Mouse (Mus musculus): ENCODE measurements around the gene Cspg5. TPM values are rescaled to one million over a fixed set of nuclear protein-coding genes. Genes with fewer than 3 reads are reported as not detected.

Cspg5 gene
- polyA plus RNA-seq, 1 experiment, result 124 TPM

DNA sequence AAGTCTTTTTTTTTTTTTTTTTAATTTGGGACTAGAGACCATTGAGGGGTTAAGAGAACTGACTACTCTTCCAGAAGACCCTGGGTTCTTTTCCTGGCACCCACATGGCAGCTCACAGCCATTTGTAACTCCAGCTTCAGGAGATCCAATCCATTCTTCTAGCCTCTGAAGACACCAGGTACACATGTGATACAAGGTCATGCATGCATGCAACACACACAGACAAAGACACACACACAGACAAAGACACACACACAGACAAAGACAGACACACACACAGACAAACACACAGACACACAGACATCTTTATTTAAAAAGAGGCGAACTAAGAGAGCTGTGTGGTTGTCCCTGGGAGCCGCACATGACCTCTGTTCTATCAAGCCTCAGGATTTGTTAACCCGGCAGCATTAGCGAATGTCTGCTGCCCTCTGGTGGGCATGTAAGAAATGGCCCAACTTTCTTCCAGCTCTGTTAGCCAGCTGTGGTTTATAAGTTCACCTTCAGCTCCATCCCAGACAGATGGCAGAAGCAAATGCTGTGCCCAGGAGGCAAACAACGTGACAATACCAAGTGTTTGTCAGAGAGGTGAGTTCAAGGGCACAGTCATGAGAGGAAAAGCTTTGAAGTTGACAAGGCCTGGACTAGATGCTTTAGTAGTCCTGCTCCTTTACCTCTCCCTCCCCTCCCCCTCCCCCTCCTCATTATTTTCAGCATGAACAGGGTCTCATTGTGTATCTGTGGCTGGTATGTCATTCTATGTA is 53.5 kb downstream of the Cspg5 start:
- 1% methylated on average over 5 of the region's 5 CpGs for WGBS
- TF ChIP-seq CTCF (IDR thresholded peaks at IDR 0.05; ENCODE audit: borderline replicate concordance, insufficient read depth, low read depth, low read length) (peak; percentile 92), POLR2A (IDR thresholded peaks at IDR 0.05; ENCODE audit: borderline replicate concordance, insufficient read depth, low read length) (no peak)
- H3K27ac ChIP-seq (ENCODE audit: insufficient read depth, low read length), result no peak overlapping the region

DNA sequence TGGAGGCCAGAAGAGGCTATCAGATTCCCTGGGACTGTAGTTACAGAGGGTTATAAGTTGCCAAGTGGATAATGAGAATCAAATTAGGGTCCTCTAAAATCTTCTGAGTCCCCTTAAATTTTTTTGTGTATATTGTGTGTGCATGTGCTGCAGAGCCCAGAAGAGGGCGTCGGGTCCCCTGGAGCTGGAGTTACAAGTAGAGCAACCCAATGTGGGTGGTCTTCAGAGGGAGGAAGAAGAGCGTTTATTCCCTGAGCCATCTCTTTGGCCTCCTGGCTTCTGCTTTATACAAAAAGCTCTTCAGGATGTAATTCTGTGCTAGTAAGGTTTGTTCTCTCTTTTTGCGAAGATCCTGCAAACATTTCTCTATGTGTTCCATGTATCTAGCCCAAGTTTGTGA is 60.9 kb downstream of the Cspg5 start:
- Histone ChIP-seq H3K27ac (ENCODE audit: insufficient read depth, low read length) (peak overlapping the region; percentile 66), H3K4me1 (ENCODE audit: control insufficient read depth, insufficient read depth, low read length) (peaks cover 5% of the 10 kb centered on the region), H3K4me3 (replicated peaks; ENCODE audit: insufficient read depth, low read depth, low read length) (peak overlapping the region; percentile 81), H3K27me3 (ENCODE audit: control insufficient read depth, insufficient read depth, low read length) (no peaks in the 10 kb centered on the region)
- peak in 1 of 2 experiments; percentile 37 for DNase-seq
- 2% methylated on average over 4 of the region's 4 CpGs for WGBS
- TF ChIP-seq CTCF (IDR thresholded peaks at IDR 0.05; ENCODE audit: borderline replicate concordance, insufficient read depth, low read depth, low read length) (no peak), POLR2A (IDR thresholded peaks at IDR 0.05; ENCODE audit: borderline replicate concordance, insufficient read depth, low read length) (no peak)

More for the DNA sequence above, 53.5 kb downstream of the Cspg5 start:
- H3K4me1 ChIP-seq (ENCODE audit: control insufficient read depth, insufficient read depth, low read length), result no peaks in the 10 kb centered on the region
- H3K27me3 ChIP-seq (ENCODE audit: control insufficient read depth, insufficient read depth, low read length), result no peaks in the 10 kb centered on the region
- peak; percentile 75 to 86 for DNase-seq
- no peak overlapping the region for H3K4me3 ChIP-seq (replicated peaks; ENCODE audit: insufficient read depth, low read depth, low read length)

DNA sequence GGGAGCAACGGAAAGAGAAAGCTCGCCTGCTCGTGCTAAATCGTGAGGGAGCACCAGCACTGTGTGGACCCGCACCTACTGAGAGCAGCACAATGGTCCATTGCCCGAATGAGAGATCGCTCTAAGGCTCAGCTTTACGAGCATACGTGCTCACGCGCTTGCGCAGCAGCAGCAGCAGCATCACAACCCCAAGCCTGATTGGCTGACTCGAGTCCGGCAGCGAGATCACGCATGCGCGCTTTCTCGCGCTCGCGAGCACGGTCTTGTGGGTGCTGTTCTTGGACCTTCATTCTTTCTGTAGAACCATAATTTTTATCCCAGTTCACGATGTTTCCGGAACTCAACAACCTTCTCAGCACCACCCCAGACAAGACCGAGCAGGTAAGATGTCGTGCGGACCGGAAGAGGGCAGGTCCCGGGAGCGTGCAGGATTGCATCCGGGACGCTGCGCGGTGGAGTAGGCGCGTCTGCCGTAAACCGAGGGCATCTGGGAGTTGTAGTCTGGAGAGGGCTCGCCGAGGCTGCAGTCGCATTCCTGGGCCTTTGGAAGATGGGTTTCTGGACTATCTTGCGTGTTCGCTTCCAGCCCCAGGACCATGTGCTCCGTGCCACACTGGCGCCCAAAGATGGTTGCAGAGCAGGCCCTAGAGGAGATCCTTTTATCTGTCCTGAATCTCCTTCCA is 61.5 kb downstream of the Cspg5 start, which contains the start of gene Elp6:
Elp6 (plus strand) TSS at position 205 of the 683 bp plus-strand sequence.
- peak; percentile 100 for TF ChIP-seq POLR2A (IDR thresholded peaks at IDR 0.05; ENCODE audit: borderline replicate concordance, insufficient read depth, low read length)
- TF ChIP-seq CTCF (IDR thresholded peaks at IDR 0.05; ENCODE audit: borderline replicate concordance, insufficient read depth, low read depth, low read length), result no peak
- peak; percentile 94 to 96 for DNase-seq
- H3K27me3 ChIP-seq (ENCODE audit: control insufficient read depth, insufficient read depth, low read length), result no peaks in the 10 kb centered on the region
- peak within 1 kb of the TSS; percentile 66 for H3K27ac ChIP-seq (ENCODE audit: insufficient read depth, low read length)
- under 1% methylated on average over 46 of the region's 46 CpGs for WGBS
- H3K4me3 ChIP-seq (replicated peaks; ENCODE audit: insufficient read depth, low read depth, low read length), result peak within 1 kb of the TSS; percentile 81
- peaks cover 5% of the 10 kb centered on the region for H3K4me1 ChIP-seq (ENCODE audit: control insufficient read depth, insufficient read depth, low read length)

DNA sequence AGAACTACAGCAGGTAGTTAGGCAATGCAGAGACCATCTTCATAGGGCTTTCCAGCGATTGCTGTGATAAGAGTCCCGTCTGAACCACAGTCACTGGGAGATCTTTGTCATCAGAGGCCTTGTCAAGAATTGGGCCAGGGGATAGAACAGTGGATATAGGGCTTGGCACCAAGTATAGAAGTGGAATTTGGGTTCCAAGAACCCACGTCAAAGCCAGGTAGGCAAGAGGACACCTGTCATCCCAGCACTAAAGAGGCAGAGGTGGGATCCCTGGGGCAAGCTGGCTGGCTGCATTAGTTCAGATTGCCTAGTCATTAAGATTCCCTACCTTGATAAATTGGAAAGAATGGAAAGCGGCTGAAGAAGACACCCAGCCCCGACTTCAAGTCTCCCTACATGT is 62.8 kb downstream of the Cspg5 start:
- 84% methylated on average over 5 of the region's 5 CpGs for WGBS
- Histone ChIP-seq H3K4me1 (ENCODE audit: control insufficient read depth, insufficient read depth, low read length) (peaks cover 5% of the 10 kb centered on the region), H3K27ac (ENCODE audit: insufficient read depth, low read length) (0 out of 2 replicates have a peak overlapping the region, but pooled peaks have one; percentile 19), H3K4me3 (replicated peaks; ENCODE audit: insufficient read depth, low read depth, low read length) (no peak overlapping the region), H3K27me3 (ENCODE audit: control insufficient read depth, insufficient read depth, low read length) (no peaks in the 10 kb centered on the region)
- no peak for TF ChIP-seq POLR2A (IDR thresholded peaks at IDR 0.05; ENCODE audit: borderline replicate concordance, insufficient read depth, low read length)
- TF ChIP-seq CTCF (IDR thresholded peaks at IDR 0.05; ENCODE audit: borderline replicate concordance, insufficient read depth, low read depth, low read length), result no peak
- DNase-seq, result no peak

Other genes starting within 250 kb of the Cspg5 start
- gene Smarcc1, start 126.1 kb upstream of the Cspg5 start, polyA plus RNA-seq (2012; rRNA removed), result 21.7 and 23.1 TPM in 2 replicates
- gene Dhx30, start 126.0 kb upstream of the Cspg5 start, polyA plus RNA-seq (2012; rRNA removed), result 154 and 155 TPM in 2 replicates
- gene Elp6, start 61.4 kb downstream of the Cspg5 start, polyA plus RNA-seq (2012; rRNA removed), result 24.7 and 26.0 TPM in 2 replicates
- gene Scap, start 89.5 kb downstream of the Cspg5 start, polyA plus RNA-seq (2012; rRNA removed), result 45.8 and 46.0 TPM in 2 replicates
- 50.0 and 50.4 TPM in 2 replicates for gene Ptpn23, start 164.4 kb downstream of the Cspg5 start, polyA plus RNA-seq (2012; rRNA removed)
- gene Ngp, start 176.0 kb downstream of the Cspg5 start, polyA plus RNA-seq (2012; rRNA removed), result 0.90 and 2.5 TPM in 2 replicates
- gene Klhl18, start 232.9 kb downstream of the Cspg5 start, polyA plus RNA-seq (2012; rRNA removed), result 25.9 and 26.9 TPM in 2 replicates
- 2.2 and 2.3 TPM in 2 replicates for gene Kif9, start 233.2 kb downstream of the Cspg5 start, polyA plus RNA-seq (2012; rRNA removed)